Mouse (Mus musculus) urinary bladder, postnatal 14 days (tissue): ENCODE data around the gene Scarb1.

Experiments
- DNase-seq: peaks from one replicate; pipeline ENCODE4 v3.0.0; 2021; ENCODE audit warnings: low spot score

Gene Scarb1

DNA sequence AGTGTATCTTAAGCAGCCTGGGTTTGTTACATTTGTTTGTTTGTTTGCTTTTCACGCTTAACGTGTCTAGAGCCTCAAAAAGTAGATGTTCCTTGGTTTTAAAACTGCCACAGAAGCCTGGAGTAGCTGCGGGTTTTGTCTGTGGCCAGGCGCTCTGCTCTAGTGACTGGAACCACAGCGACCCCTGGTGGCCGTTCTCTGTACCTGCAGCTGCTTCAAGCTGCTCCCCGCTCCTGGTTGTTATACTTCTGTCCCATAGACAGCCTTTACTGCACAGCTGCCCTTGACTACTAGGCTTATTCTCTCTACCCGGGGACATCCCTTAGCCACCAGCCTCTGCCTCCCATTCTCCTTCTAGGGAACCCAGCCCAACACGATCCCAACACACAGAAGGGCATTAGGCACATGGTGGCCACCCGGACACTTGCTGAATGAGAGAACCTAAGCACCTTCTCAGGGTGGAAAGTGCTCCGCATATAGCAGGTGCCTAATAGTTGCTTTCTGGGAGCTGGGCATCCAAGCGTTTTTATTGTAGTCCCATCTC, 70.2 kb downstream of the Scarb1 start:
- peak; percentile 65 for DNase-seq

- DNase-seq, result no peak
These were observed 71.1 kb downstream of the Scarb1 start for GRCm38 (mm10) chr5:125269836-125270235.

- DNase-seq, result no peak
These were observed 71.5 kb downstream of the Scarb1 start for GRCm38 (mm10) chr5:125269399-125269798.

DNA sequence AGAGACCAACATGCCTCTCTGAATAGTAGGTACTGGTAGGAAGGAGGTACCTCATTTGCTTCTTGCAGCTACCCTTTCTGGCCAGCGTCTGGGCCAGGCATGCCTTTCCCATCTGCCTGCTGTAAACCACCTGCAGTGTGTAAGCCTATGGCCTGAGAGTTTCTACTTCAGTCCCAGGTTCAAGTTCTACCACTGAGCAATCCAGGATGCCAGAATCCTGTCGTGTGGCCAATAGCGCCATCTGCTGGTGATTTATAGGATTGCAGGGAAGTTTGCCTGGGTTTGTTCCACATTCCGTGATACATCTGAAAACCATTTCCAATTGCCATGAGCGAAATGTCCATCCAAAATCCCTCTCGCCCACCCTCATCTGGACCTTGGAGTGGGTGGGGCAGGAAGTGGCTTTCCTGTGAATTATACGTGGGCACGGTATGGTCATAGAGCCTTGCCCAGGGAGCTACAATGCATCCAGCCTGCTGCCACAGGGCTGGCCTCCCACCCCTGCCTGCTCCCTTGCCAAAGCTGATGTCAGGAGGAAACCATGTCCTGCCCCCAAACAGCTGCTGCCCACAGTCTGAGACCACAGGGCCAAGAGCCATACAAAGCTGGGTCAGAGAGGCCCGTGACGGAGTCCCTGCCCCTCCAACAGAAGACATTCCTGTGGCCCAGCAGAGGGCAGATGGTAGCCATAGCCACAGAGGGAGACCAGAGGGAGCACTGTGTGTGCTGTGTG, 72.7 kb downstream of the Scarb1 start:
- peak; percentile 81 for DNase-seq

DNA sequence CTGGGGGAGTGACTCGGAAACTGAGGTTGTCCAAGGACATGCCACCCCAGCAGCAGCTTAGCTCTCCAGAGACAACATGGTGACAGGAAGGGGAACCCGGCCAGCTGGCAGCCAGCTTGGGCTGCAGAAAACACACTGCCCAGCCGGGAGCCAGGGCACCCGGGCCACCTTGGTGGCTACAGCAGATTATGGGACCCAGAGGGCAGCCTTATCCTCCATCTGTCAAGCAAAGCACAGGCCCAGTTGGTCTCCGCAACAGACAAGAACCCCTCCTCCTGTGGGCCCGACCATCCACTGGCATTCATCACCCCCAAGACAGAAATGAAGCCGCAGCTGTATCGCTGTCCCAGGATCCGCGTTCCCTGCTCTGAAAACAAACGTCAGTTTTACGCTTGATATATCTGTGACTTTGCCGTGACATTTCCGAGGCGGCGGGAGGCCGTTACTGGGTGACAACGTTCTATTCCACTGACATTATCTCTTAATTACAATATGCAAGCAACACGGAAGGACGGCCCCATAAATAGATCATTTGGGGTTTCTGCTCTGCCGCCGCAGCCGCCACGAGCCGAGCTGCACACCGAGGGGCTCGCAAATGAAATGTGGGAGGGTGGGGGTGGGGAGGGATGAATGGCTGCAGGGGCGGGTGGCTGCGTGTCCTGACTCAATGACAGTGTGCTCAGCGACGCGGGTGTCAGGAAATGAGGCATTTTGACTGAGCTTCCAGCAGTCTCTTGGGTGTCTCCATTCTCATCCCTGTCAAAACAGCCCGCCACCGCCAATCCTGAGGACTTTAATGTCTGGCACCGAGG, 73.5 kb downstream of the Scarb1 start:
- DNase-seq, result no peak

- no peak for DNase-seq
These were observed 74.8 kb downstream of the Scarb1 start for GRCm38 (mm10) chr5:125266128-125266527.

GRCm38 (mm10) chr5:125264700-125265099, 76.2 kb downstream of the Scarb1 start:
- peak; percentile 64 for DNase-seq

GRCm38 (mm10) chr5:125262578-125262977, 78.3 kb downstream of the Scarb1 start:
- DNase-seq, result no peak

- no peak for DNase-seq
These were observed 87.0 kb downstream of the Scarb1 start for GRCm38 (mm10) chr5:125253917-125254316.

- DNase-seq, result no peak
These were observed 87.4 kb downstream of the Scarb1 start for GRCm38 (mm10) chr5:125253448-125253847.

- peak; percentile 78 for DNase-seq
These were observed 88.2 kb downstream of the Scarb1 start for GRCm38 (mm10) chr5:125252664-125253063.

DNA sequence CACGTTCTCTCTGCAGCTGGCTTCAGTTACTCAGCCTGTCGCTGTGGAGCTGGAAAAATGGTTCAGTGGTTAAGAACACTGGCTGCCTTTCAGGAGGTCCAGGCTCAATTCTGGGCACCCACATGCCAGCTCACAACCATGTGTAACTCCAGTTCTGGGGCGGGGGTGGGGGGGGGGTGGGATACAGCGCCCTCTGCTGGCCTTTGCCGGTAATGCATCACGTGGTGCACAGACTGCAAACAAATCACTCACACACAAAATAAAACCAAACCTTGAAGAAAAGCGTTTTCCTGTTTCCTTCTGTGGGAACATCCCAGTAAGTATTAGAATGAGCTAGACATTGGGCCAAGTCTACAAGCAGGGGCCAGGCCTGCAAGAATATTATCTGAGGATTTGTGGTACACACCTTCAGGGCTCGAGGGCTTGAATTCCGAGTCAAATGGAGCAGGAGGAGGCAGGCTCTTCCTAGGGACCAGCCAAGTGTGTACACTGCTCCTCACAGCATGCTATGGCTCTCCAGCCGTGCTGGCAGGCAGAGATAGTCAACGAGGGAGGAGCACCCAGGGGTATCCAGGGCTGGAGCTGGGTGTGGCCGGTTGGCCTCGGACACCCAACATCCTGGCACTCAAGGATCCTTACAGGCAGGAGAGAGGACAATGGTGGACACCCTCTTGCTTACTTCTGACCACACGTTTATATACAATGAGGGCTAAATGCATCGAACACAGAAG, 88.8 kb downstream of the Scarb1 start:
- no peak for DNase-seq

- no peak for DNase-seq
These were observed 91.7 kb downstream of the Scarb1 start for GRCm38 (mm10) chr5:125249187-125249586.

- no peak for DNase-seq
These were observed 94.2 kb downstream of the Scarb1 start for GRCm38 (mm10) chr5:125246711-125247110.

GRCm38 (mm10) chr5:125245534-125246151, 95.3 kb downstream of the Scarb1 start:
- DNase-seq, result peak; percentile 45

- DNase-seq, result no peak
These were observed 95.9 kb downstream of the Scarb1 start for GRCm38 (mm10) chr5:125244825-125245533.

DNA sequence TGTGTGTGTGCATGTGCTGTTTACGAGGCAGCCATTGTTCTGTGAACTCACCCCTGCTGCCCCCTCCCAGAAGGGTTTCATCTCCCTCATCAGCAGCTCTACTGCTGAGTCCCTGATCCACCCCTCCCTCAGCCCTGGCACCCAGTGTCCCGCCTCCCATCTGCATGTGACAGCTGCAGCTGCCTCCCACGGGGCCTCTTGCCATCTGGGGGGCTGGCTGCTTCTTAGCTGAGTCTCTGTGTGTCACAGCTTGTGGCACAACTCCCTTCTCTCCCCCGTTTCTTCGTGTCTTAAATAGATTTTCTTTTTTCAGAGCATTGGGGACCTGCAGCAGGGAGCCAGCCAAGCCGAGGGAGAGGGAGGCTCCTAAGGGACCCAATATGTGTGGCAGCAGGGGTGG, 97.0 kb downstream of the Scarb1 start:
- DNase-seq, result no peak

DNA sequence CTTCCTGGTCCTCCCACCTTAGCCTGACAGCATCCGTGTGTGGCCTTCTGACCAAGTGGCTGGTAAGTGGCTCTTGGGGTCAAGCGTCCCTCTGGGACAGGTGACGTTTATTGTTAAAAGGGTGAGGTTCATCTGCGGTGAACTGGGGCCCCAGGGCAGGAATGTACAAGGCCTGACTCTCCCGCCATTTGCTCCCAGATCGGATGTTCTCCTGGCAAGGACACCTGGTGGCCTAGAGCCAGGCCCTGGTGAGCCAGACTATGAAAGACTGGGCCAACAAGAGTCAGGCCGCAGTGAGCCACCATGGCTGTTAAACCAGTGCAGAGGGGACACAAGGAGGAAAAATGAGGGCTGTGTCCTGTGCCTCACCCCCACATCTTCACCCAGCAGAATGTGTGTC, 98.8 kb downstream of the Scarb1 start:
- peak; percentile 30 for DNase-seq

GRCm38 (mm10) chr5:125241627-125242026, 99.3 kb downstream of the Scarb1 start:
- DNase-seq, result no peak

DNA sequence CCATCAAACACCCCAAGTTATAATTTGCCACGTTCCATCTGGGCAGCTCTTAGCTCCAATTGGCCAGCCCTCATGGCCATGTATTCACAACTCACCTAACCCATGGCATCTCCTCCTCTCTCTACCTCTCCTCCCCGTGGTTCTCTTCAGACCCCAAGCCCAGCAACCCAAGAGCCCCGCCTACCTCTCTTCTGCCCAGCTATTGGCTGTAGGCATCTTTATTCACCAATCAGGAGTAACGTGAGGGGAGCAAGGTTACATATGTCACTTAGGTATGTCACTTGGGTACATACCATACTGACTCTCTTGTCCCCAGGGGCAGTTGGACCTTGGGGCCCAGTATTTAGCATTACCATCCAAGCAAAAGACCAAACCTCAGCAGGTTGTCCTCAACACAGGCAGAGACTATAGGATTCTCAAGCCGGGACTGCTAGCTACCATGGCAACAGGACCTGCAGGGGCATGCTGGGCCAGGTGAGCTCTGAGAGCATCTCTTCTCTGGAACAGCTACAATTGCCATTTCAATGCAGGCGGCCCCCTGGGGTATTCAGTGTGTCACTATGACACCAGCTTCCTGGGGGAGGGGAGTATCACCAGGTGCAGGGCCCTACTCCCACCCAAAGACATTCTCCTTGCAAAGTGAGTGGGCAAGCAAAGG, 100.6 kb downstream of the Scarb1 start:
- no peak for DNase-seq

- peak; percentile 75 for DNase-seq
These were observed 105.0 kb downstream of the Scarb1 start for GRCm38 (mm10) chr5:125235874-125236273.
